Mouse (Mus musculus): Measurements from ENCODE around the gene Tgif1.

DNA sequence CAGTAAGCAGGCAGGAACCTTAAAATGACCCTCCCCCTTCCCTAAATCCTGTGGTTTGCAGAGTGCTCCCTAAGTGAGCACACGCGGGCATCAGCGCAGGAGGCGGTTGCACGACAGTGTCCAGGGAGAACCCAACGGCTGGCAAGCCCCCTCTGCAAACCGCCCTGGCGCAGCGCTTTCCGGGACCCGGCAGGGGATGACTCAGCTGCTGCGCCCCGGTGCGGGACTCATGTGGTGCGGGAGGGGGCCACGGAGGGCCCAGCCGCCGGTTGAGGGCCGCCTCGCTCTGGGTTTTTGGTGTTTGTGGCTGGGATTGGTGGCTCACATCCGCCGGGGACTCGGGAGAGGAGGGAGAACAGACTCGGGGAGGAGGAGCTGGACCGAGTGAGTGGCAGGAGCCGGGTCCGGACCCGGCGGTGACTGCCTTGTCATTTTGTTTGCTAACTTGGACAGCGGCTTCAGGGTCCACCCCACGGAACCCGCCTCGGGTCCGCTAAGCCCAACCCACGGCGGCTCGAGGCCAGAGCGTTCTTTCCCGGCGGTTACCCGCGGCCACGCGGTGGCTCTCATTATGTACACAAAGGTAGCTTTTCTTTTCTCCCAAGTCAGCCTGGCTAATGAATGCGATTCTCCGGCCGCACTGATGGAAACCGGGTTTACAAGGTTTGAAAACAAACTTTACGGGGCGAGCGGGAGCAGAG, 510 bp downstream of the Tgif1 start:
- TF ChIP-seq POLR2A (IDR thresholded peaks at IDR 0.05; ENCODE audit: low read depth, low read length) (no peak), CTCF (conservative IDR thresholded peaks at IDR 0.05; ENCODE audit: insufficient read depth, insufficient read length, low read depth, low read length) (no peak)

All from kidney, adult 2 months (tissue).